Mouse (Mus musculus) neural tube, embryonic 12.5 days (tissue): ENCODE measurements around the gene Atg9b. TPM values are rescaled to one million over a fixed set of nuclear protein-coding genes. Genes with fewer than 3 reads are reported as not detected.

ENCODE experiments used
- ATAC-seq: fragments of 200-750 bp; cut with Nextera tagmentation; 2 replicates; pipeline ENCODE4 v1.8.0; 2017; ENCODE audit warnings: low read depth, mild to moderate bottlenecking, moderate TSS enrichment, moderate library complexity; ENCODE audit not compliant: low FRiP score
- H3K27ac ChIP-seq: fragments of 300-500 bp; sonication (generic); 2 replicates; pipeline ENCODE4 v1.5.1; 2016
- H3K27me3 ChIP-seq: fragments of 300-500 bp; sonication (generic); replicated peaks from 2 replicates; pipeline ENCODE4 v1.6.1; 2016; ENCODE audit warnings: mild to moderate bottlenecking
- H3K36me3 ChIP-seq: fragments of 300-500 bp; sonication (generic); 2 replicates; pipeline ENCODE4 v1.6.1; 2016; ENCODE audit warnings: mild to moderate bottlenecking
- H3K4me1 ChIP-seq: fragments of 300-500 bp; sonication (generic); 2 replicates; pipeline ENCODE4 v1.6.1; 2016
- H3K4me2 ChIP-seq: fragments of 300-500 bp; sonication (generic); replicated peaks from 2 replicates; pipeline ENCODE4 v1.6.1; 2016; ENCODE audit warnings: mild to moderate bottlenecking
- H3K4me3 ChIP-seq: fragments of 300-500 bp; sonication (generic); 2 replicates; pipeline ENCODE4 v1.5.1; 2016
- H3K9ac ChIP-seq: fragments of 300-500 bp; sonication (generic); 2 replicates; pipeline ENCODE4 v1.6.1; 2016; ENCODE audit warnings: mild to moderate bottlenecking
- H3K9me3 ChIP-seq: fragments of 300-500 bp; sonication (generic); 2 replicates; pipeline ENCODE4 v1.6.1; 2016; ENCODE audit warnings: mild to moderate bottlenecking
- WGBS: fragments of 180-500 bp; shearing (Covaris S2); methylation state at CpG from one replicate; pipeline ENCODE4 v1.1.7; 2016; 5-methylcytosine and 5-hydroxymethylcytosine counted together
- polyA plus RNA-seq: library from polyadenylated mRNA; unstranded; fragments of >200 nt; fragmentation: Nextera tagmentation; extraction: Ambion mirVana; gene quantifications from 2 replicates; pipeline ENCODE4 v1.2.1, GENCODE M21; 2016

Gene Atg9b
- polyA plus RNA-seq, 1 experiment from 2014 or later, result 0.35 TPM

DNA sequence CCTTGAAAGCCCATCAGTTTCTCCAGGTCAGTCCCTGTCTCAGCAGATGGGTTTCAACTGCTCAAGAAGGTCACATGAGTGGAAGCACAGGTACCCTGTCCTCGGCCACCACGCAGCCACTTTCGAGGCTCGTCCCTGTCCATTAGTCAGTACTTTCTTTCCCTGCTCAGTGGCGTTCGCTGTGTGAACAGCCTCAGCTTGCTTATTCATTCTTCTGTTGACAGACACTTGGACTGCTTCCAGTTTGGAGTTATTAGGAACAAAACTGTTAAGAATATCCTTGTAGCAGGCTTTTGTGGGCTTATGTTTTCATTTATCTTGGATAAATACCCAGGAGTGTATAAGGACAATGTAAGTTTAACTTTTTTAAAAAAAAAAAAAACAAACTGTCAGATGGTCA, 17.7 kb downstream of the Atg9b start:
- no peak overlapping the region for H3K27ac ChIP-seq
- H3K9me3 ChIP-seq, result no peaks in the 10 kb centered on the region
- 79% methylated on average over 6 of the region's 6 CpGs for WGBS
- H3K36me3 ChIP-seq, result no peaks in the 10 kb centered on the region
- no peaks in the 10 kb centered on the region for H3K4me1 ChIP-seq
- no peaks in the 10 kb centered on the region for H3K27me3 ChIP-seq
- ATAC-seq, result no peak
- H3K9ac ChIP-seq, result no peak overlapping the region
- H3K4me2 ChIP-seq, result no peak overlapping the region
- H3K4me3 ChIP-seq, result no peak overlapping the region

DNA sequence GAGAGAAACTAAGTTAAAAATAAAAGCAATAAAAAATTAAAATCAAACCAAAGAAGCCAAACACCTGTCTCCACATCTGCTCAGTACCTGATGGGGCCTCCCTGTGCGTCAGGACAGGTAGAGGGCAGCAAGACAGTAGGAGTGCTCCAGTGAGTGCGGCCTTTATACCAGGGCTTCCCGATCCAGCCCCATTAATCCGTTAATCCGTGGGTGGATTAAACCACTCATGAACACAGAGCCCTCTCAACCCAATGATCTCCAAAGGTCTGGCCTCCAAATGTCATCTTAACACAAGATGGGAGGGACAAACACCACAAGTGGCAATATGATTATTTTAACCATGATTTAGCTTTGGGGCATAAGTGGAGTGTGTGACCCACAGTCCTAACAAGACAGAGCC, 18.1 kb downstream of the Atg9b start:
- Histone ChIP-seq H3K27ac (no peak overlapping the region), H3K4me3 (no peak overlapping the region), H3K9me3 (no peaks in the 10 kb centered on the region), H3K27me3 (no peaks in the 10 kb centered on the region), H3K4me2 (no peak overlapping the region), H3K9ac (no peak overlapping the region), H3K36me3 (no peaks in the 10 kb centered on the region), H3K4me1 (no peaks in the 10 kb centered on the region)
- no peak for ATAC-seq
- WGBS, result 78% methylated on average over 5 of the region's 5 CpGs

DNA sequence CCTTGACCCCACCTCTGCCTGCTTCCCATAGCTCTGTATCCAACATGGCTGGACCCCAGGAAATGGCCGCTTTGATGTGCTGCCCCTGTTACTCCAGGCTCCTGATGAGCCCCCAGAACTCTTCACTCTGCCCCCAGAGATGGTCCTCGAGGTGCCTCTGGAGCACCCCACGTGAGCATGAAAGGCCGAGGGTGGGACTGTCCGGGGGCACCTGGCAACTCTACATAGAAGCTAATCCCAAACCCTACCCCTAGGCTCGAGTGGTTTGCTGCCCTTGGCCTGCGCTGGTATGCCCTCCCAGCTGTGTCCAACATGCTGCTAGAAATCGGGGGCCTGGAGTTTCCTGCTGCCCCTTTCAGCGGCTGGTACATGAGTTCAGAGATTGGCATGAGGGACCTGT, 22.2 kb downstream of the Atg9b start:
- no peak for ATAC-seq
- Histone ChIP-seq H3K27ac (no peak overlapping the region), H3K27me3 (no peaks in the 10 kb centered on the region), H3K9ac (no peak overlapping the region), H3K4me2 (no peak overlapping the region), H3K4me3 (no peak overlapping the region), H3K4me1 (no peaks in the 10 kb centered on the region), H3K36me3 (no peaks in the 10 kb centered on the region), H3K9me3 (no peaks in the 10 kb centered on the region)
- WGBS, result 87% methylated on average over 9 of the region's 9 CpGs

DNA sequence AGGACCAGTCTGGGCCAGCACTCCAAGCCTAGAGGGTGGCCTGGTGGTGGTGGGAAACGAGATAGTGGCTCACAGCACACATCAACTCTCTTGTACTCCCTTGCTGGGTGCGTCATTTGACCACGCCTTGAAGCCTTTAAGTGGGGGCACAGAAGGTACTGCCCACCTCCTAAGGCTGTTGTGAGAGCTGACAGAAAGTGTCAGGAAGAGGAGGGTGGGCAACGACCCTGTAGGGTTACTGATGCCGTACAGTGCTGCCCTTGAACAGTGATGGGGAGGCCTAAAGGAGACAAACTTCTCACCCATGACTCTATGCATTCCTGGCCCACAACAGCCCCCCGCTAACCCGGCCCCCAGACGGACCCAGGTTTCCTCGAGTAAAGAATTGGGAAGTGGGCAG, 25.5 kb downstream of the Atg9b start:
- no peak overlapping the region for H3K9ac ChIP-seq

DNA sequence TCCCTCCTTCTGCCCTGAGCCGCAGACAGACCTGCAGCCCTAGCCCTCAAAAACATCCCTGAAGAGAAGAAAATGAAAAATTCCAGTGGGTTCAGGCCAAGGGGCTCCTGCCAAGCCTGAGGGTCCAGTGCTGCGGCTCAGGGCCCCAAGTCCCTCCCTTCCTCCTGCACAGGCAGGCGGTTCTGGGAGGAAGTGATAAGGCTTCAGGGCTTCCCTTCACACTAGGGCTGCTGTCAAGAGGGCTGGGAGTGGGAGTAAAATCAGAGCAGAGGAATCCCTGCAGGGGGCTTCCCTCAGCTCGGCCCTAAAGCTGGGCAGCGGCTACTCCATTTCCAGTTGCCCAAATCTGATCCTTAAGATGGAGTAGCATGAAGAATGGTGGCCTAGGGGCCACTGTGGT, 26.4 kb downstream of the Atg9b start:
- Histone ChIP-seq H3K9me3 (no peaks in the 10 kb centered on the region), H3K4me1 (peaks cover 2% of the 10 kb centered on the region; the same call in 1 of the 2 replicates), H3K36me3 (no peaks in the 10 kb centered on the region), H3K9ac (no peak overlapping the region), H3K27me3 (no peaks in the 10 kb centered on the region), H3K4me3 (no peak overlapping the region), H3K4me2 (no peak overlapping the region), H3K27ac (no peak overlapping the region)
- ATAC-seq, result no peak
- WGBS, result 51% methylated on average over 5 of the region's 5 CpGs

More for the DNA sequence above, 25.5 kb downstream of the Atg9b start:
- no peak overlapping the region for H3K4me3 ChIP-seq
- 82% methylated on average over 9 of the region's 9 CpGs for WGBS
- H3K27ac ChIP-seq, result no peak overlapping the region
- peaks cover 2% of the 10 kb centered on the region; the same call in 1 of the 2 replicates for H3K4me1 ChIP-seq
- no peak overlapping the region for H3K4me2 ChIP-seq
- no peaks in the 10 kb centered on the region for H3K9me3 ChIP-seq
- H3K36me3 ChIP-seq, result no peaks in the 10 kb centered on the region
- no peak for ATAC-seq
- no peaks in the 10 kb centered on the region for H3K27me3 ChIP-seq

DNA sequence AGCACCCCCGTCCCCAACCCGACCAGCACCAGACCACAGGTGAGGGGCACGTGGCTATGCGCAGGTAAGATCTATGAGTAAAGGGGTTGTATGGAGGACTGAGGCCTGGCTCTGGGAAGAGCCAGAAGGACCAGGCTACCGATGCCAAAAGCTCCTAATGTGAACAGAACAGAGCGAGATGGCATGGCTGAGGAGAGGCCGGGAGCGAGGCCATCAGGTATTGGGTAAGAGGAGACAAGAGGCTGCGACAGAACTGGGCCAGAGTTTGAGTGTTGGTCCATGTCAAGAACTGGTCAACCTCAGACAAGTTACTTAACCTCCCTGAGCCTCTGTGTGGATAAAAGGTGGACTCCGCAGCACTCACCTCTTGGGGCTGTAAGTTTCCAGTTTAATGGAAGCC, 27.0 kb downstream of the Atg9b start:
- peaks cover 2% of the 10 kb centered on the region; the same call in 1 of the 2 replicates for H3K4me1 ChIP-seq
- WGBS, result 87% methylated on average over 10 of the region's 10 CpGs
- no peak overlapping the region for H3K9ac ChIP-seq
- H3K4me3 ChIP-seq, result no peak overlapping the region
- H3K9me3 ChIP-seq, result no peaks in the 10 kb centered on the region
- H3K4me2 ChIP-seq, result 0 out of 2 replicates have a peak overlapping the region, but pooled peaks have one; percentile 30
- ATAC-seq, result no peak
- no peaks in the 10 kb centered on the region for H3K36me3 ChIP-seq
- no peaks in the 10 kb centered on the region for H3K27me3 ChIP-seq
- no peak overlapping the region for H3K27ac ChIP-seq

DNA sequence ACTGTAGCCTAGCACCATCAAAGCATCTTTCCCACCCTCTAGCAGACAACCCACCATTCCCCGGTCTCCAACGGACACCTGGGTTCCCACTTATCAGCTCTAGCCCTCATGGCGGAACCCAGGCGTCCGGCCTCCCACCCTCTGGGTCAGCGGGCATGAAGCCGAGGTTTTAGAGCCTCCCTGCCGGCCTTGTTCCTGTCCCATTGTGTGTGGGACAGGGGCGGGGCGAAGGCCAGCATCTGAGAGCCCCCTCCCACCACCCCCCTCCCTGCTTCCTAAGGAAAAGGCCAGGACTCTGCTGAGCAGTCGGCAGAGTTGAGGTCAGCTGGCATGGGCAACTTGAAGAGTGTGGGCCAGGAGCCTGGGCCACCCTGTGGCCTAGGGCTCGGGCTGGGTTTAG, 27.4 kb downstream of the Atg9b start, which contains the start of gene Nos3:
TSS of gene Nos3 (plus strand) at position 303 of the 400 bp plus-strand sequence.
- no peaks in the 10 kb centered on the region for H3K27me3 ChIP-seq
- H3K4me2 ChIP-seq, result 0 out of 2 replicates have a peak within 1 kb of the TSS, but pooled peaks have one; percentile 30
- H3K4me1 ChIP-seq, result peaks cover 2% of the 10 kb centered on the region; the same call in 1 of the 2 replicates
- no peak within 1 kb of the TSS for H3K27ac ChIP-seq
- WGBS, result 39% methylated on average over 12 of the region's 12 CpGs
- no peak for ATAC-seq
- H3K9ac ChIP-seq, result no peak within 1 kb of the TSS
- H3K36me3 ChIP-seq, result no peaks in the 10 kb centered on the region
- H3K4me3 ChIP-seq, result no peak within 1 kb of the TSS
- H3K9me3 ChIP-seq, result no peaks in the 10 kb centered on the region

DNA sequence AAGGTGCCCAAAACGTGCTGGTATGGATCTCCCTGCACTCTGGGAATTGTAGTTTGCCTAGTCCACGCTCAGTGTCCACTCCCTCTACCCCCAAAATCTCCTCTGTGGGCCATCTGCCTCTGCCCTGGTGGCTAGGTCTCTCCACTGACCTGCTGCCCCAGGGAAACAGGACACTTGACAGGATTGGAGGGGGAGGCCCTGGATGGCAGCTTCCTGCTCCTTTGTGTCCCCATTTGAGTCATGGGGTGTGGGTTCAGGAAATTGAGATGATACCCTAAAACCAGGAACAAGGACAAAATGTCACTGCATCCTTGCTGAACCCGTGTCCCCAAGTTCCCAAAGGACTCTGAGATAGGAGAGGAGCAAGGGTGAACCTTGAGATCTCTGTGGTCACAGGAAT, 27.9 kb downstream of the Atg9b start:
- H3K27me3 ChIP-seq, result no peaks in the 10 kb centered on the region
- H3K27ac ChIP-seq, result no peak overlapping the region
- H3K36me3 ChIP-seq, result no peaks in the 10 kb centered on the region
- no peaks in the 10 kb centered on the region for H3K9me3 ChIP-seq
- WGBS, result 58% methylated on average over 3 of the region's 3 CpGs
- H3K9ac ChIP-seq, result no peak overlapping the region
- no peak overlapping the region for H3K4me3 ChIP-seq
- no peak for ATAC-seq
- H3K4me1 ChIP-seq, result peaks cover 2% of the 10 kb centered on the region; the same call in 1 of the 2 replicates
- no peak overlapping the region for H3K4me2 ChIP-seq

DNA sequence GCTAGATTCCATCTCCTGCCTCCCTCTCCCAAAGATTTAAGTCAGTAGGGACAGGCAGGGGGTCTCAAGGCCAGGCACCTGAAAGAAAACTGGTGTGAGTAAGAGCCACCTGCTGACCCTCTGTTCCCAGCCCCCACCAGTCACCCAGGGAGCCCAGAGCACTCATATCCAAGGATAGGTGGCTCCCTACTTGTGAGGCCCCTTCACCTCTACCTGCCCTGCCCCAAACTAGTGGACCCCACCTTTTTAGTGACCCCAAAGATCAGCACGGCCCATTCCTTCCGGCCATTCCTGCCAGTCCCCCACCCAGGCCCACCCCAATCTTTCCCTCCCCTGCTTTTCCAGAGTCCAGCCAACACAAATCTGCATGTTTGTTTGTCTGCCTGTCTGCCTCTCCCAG, 28.5 kb downstream of the Atg9b start:
- Histone ChIP-seq H3K4me2 (no peak overlapping the region), H3K27ac (no peak overlapping the region), H3K4me1 (peaks cover 2% of the 10 kb centered on the region; the same call in 1 of the 2 replicates), H3K27me3 (no peaks in the 10 kb centered on the region), H3K9me3 (no peaks in the 10 kb centered on the region), H3K36me3 (no peaks in the 10 kb centered on the region), H3K4me3 (no peak overlapping the region), H3K9ac (no peak overlapping the region)
- no peak for ATAC-seq
- 85% methylated on average over 2 of the region's 2 CpGs for WGBS

DNA sequence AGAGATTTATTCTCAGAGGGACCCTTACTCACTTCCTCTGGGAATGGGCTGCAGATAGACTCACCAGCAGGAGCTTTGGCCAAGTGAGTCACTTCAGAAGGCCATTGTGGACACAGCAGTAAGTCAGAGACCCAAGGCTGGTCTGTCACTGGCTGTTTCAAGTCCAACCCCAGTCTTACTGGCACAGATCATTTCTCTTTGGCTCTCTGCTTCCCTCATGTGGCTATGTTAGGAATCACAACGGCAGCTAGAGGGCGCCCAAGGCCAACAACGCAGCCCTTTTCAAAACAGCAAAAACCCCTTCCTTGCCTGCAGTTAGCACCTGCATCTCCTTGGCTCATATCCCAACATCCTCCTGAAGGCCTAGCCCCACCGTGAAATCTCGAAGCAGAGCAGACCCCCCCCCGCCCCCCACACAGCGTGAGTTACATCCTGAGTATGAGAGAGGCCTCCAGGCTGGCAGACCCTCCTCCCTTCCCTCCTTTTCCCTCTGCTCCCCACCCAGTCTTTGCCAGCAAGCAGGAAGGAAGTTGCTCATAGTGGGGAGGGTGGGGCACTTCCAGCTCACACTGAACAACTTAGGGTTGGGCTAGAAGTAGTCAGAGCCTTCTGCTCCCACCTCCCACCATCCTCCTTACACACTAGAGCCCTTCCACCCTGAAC, 31.0 kb downstream of the Atg9b start:
- Histone ChIP-seq H3K4me2 (no peak overlapping the region), H3K4me3 (no peak overlapping the region), H3K27ac (no peak overlapping the region), H3K4me1 (peaks cover 2% of the 10 kb centered on the region; the same call in 1 of the 2 replicates), H3K9me3 (no peaks in the 10 kb centered on the region), H3K9ac (no peak overlapping the region), H3K36me3 (no peaks in the 10 kb centered on the region), H3K27me3 (no peaks in the 10 kb centered on the region)
- 1% methylated on average over 7 of the region's 7 CpGs for WGBS
- ATAC-seq, result peak; percentile 66

DNA sequence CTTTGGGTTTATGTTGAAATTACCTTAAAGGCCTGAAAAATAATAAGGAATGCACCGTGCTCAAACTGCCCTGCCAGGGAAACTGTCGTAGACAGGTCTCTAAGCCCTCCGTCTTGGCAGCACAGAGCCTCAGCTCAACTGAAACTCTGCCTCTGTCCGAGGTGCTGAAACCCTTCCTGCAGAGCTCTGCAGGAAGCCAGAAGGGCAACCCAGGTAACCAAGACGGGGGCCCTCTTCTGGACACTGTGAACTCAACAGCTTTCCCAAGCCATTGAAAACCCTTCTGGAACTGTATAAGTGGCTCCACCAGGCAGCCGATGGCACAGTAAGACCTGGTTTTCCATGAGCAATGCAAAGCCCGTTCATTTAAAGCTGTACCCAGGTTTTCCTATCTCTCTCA, 34.5 kb downstream of the Atg9b start:
- Histone ChIP-seq H3K9me3 (no peaks in the 10 kb centered on the region), H3K27me3 (no peaks in the 10 kb centered on the region), H3K9ac (no peak overlapping the region), H3K4me2 (no peak overlapping the region), H3K36me3 (no peaks in the 10 kb centered on the region), H3K4me1 (peaks cover 17% of the 10 kb centered on the region), H3K27ac (no peak overlapping the region), H3K4me3 (no peak overlapping the region)
- WGBS, result 17% methylated on average over 7 of the region's 7 CpGs
- ATAC-seq, result no peak

DNA sequence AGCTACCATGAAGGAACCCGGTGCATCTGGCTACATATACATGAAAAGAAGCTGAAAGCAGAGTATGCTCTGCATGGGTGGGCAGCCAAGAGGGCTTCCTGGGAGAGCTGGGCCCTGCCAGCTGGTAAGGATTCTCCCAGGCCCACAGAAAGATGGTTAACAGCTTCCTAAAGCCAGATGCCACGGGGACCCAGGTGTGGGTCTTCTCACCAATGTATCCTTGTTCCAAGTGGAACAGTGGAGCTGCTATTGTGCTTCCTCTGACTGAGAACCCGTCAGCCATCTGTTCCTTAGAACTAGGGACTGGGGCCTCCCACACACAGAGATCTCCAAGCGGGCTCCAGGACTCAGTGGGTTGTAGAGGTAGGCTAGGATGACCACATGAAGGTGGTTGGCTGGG, 35.2 kb downstream of the Atg9b start:
- H3K4me1 ChIP-seq, result peaks cover 24% of the 10 kb centered on the region
- 61% methylated on average over 4 of the region's 4 CpGs for WGBS
- H3K27ac ChIP-seq, result no peak overlapping the region
- no peak for ATAC-seq
- H3K9me3 ChIP-seq, result no peaks in the 10 kb centered on the region
- H3K4me3 ChIP-seq, result no peak overlapping the region
- H3K4me2 ChIP-seq, result no peak overlapping the region
- no peaks in the 10 kb centered on the region for H3K27me3 ChIP-seq
- no peaks in the 10 kb centered on the region for H3K36me3 ChIP-seq
- H3K9ac ChIP-seq, result no peak overlapping the region

DNA sequence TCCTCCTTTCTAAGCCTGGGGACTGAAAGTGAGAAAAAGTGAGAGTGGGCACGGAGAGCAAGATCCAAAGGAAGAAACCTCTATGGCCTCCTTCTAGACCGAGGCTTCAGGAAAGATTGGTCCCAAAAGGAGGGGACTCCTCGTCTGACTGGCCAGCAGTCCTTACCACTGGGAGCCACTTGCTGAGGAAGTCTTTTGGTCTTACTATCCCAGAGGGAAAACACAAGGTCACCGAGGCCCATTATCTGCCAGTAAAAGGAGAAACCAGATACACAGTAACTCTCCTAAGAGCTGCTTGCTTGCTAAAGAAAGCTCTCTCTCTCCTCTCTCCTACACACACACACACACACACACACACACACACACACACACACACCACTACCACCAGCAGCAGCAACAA, 38.6 kb downstream of the Atg9b start:
- 38% methylated on average over 4 of the region's 4 CpGs for WGBS
- H3K27me3 ChIP-seq, result peaks cover 19% of the 10 kb centered on the region
- ATAC-seq, result no peak
- peaks cover 55% of the 10 kb centered on the region for H3K4me1 ChIP-seq
- H3K9ac ChIP-seq, result no peak overlapping the region; the same call in 1 of the 2 replicates
- H3K27ac ChIP-seq, result peak overlapping the region; percentile 98; the same call in 1 of the 2 replicates
- H3K36me3 ChIP-seq, result no peaks in the 10 kb centered on the region
- H3K9me3 ChIP-seq, result no peaks in the 10 kb centered on the region
- peak overlapping the region; percentile 98 for H3K4me2 ChIP-seq
- H3K4me3 ChIP-seq, result no peak overlapping the region
